Mouse (Mus musculus) C2C12 (cell line): ENCODE measurements around the gene Gpr162.

Source experiments
- CEBPB ChIP-seq: IDR thresholded peaks from one replicate; pipeline ENCODE4 v1.6.1; 2011; ENCODE audit warnings: low read depth, mild to moderate bottlenecking, control low read depth, moderate library complexity
- CTCF ChIP-seq: IDR thresholded peaks from one replicate; pipeline ENCODE4 v1.5.1; 2011; ENCODE audit not compliant: control insufficient read depth, insufficient read depth, insufficient read length
- FOSL1 ChIP-seq: IDR thresholded peaks from one replicate; pipeline ENCODE4 v1.8.0; 2011; ENCODE audit warnings: mild to moderate bottlenecking, low read length; ENCODE audit not compliant: poor library complexity, insufficient read depth, severe bottlenecking
- MAX ChIP-seq: IDR thresholded peaks from one replicate; pipeline ENCODE4 v1.6.1; 2011; ENCODE audit warnings: mild to moderate bottlenecking, control low read depth
- MYOD1 ChIP-seq: IDR thresholded peaks from one replicate; pipeline ENCODE4 v1.6.1; 2011; ENCODE audit warnings: low read depth; ENCODE audit not compliant: control insufficient read depth, insufficient read length
- MYOG ChIP-seq: IDR thresholded peaks from one replicate; pipeline ENCODE4 v1.6.1; 2011; ENCODE audit not compliant: control insufficient read depth, insufficient read length; ENCODE audit errors: extremely low read depth
- USF1 ChIP-seq: IDR thresholded peaks from one replicate; pipeline ENCODE4 v1.6.1; 2011; ENCODE audit warnings: low read depth, mild to moderate bottlenecking, control low read depth, moderate library complexity

- TF ChIP-seq CTCF, result no peak
- no peak for TF ChIP-seq USF1
- no peak for TF ChIP-seq CEBPB
- no peak for TF ChIP-seq MYOG
- no peak for TF ChIP-seq MYOD1
- no peak for TF ChIP-seq MAX
- TF ChIP-seq FOSL1, result no peak
Observed at GRCm38 (mm10) chr6:124881821-124882220, 18.0 kb upstream of the Gpr162 start.
